Mouse (Mus musculus) ES-Bruce4 (cell line): ENCODE results near the gene Ssc5d.

Source experiments
- CTCF ChIP-seq: IDR thresholded peaks from one replicate; pipeline ENCODE4 v1.8.1; 2011; ENCODE audit warnings: low read depth, low read length
- EP300 ChIP-seq: IDR thresholded peaks from 2 replicates; pipeline ENCODE4 v1.6.1; 2011; ENCODE audit warnings: low read depth, low read length; ENCODE audit not compliant: insufficient read depth
- POLR2A ChIP-seq: IDR thresholded peaks from one replicate; pipeline ENCODE4 v1.8.1; 2011; ENCODE audit warnings: low read length; ENCODE audit not compliant: insufficient read depth

DNA sequence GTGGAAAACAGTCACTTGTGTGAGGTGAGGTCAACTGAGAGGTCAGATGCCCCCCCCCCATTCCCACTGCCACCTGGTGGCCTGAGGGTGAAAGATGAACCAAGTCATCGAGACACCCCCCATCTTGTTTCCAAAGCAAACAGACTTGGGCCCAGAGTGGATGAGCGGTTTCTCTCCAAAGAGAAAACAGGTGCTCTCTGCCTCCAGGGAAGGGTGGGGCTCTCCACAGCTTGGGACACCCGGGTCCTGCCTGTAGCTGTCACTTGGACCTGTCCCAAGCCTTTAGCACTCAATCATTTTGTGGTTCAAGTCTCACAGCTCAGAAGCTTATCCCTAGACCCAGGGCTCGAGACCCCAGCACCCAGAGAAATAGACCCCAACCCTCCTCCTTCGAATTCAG lies 37.9 kb downstream of the Ssc5d start:
- no peak for TF ChIP-seq POLR2A
- TF ChIP-seq CTCF: no peak
- TF ChIP-seq EP300: no peak
